Mouse (Mus musculus): Measurements from ENCODE around the gene Klf7. TPM values are rescaled to one million over a fixed set of nuclear protein-coding genes. Genes with fewer than 3 reads are reported as not detected.

Klf7 gene
- polyA plus RNA-seq, 1 experiment = 11.8 TPM

DNA sequence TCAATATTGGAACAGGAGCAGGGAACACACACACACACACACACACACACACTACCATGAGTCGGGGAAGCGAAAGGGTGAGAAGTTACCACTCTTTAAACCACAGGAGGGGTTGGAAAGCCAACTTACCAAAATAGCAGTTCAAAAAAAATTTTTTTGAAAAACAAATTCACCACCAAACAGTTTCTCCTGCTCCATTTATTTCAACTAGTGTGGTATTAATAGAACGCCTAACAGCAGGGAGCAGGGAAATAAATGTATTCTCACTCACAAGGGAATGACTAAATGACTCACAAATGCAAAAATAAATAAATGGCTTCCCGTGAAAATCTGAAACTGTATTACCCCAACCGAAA is 127.0 kb downstream of the Klf7 start:
- Histone ChIP-seq H3K4me1 (ENCODE audit: control insufficient read depth, insufficient read depth, low read length) (no peaks in the 10 kb centered on the region), H3K27ac (ENCODE audit: insufficient read depth, low read depth, low read length) (no peak overlapping the region), H3K4me3 (ENCODE audit: insufficient read depth, low read length) (no peak overlapping the region)
- TF ChIP-seq POLR2A (IDR thresholded peaks at IDR 0.05; ENCODE audit: borderline replicate concordance, low read depth, low read length) (no peak), CTCF (IDR thresholded peaks at IDR 0.05; ENCODE audit: low read depth, low read length) (no peak)

DNA sequence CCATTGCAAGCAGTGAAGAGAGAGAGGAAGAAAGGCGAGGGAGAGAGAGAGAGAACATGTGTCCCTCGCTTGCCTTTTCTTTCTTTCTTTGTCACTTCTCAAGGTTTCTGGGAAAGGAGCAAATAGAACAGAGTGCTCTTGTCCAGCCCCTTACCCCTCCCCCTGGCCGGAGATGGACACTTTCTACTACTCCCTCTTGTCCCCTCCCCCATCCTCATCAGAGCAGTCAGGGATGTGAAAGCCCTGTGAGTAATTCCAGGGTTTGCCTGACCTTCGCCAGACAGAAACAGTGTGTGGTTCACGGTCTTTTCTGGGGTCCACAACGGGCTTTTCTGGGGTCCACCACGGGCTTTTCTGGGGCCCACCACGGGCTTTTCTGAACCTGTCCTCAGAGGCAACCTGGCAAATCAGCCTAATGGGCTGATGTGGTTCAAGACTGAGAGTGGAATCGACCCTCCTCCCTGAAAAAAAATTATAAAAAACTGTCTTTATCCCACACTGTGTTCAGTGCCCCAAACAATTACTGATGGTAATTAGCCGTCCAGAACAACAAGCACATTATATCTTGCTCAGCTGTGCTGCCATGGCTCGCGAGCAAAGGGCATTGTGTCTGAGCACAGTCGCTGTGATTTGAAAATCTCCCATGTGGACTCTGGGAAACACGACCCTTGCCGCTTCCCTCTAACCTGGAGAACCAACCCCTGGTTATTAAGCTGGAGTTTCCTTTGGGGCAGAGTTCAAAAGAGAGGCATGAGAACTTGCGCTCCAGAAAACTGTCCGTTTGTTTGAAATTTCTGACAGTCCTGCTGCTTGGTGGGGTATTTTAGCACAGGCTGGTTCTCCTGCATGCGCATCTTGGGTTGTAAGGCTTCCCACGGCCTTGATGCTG is 127.6 kb downstream of the Klf7 start:
- Histone ChIP-seq H3K27ac (ENCODE audit: insufficient read depth, low read depth, low read length) (no peak overlapping the region), H3K4me3 (ENCODE audit: insufficient read depth, low read length) (no peak overlapping the region), H3K4me1 (ENCODE audit: control insufficient read depth, insufficient read depth, low read length) (no peaks in the 10 kb centered on the region)
- TF ChIP-seq CTCF (IDR thresholded peaks at IDR 0.05; ENCODE audit: low read depth, low read length) (0 out of 2 replicates have a peak, but pooled peaks have one; percentile 6), POLR2A (IDR thresholded peaks at IDR 0.05; ENCODE audit: borderline replicate concordance, low read depth, low read length) (no peak)

- Histone ChIP-seq H3K4me3 (ENCODE audit: insufficient read depth, low read length) (no peak overlapping the region), H3K27ac (ENCODE audit: insufficient read depth, low read depth, low read length) (no peak overlapping the region), H3K4me1 (ENCODE audit: control insufficient read depth, insufficient read depth, low read length) (no peaks in the 10 kb centered on the region)
- no peak for TF ChIP-seq CTCF (IDR thresholded peaks at IDR 0.05; ENCODE audit: low read depth, low read length)
- TF ChIP-seq POLR2A (IDR thresholded peaks at IDR 0.05; ENCODE audit: borderline replicate concordance, low read depth, low read length) = no peak
Measured at GRCm38 (mm10) chr1:63992506-63992905, 129.6 kb downstream of the Klf7 start.

- H3K27ac ChIP-seq (ENCODE audit: insufficient read depth, low read depth, low read length) = no peak overlapping the region
- no peak overlapping the region for H3K4me3 ChIP-seq (ENCODE audit: insufficient read depth, low read length)
- TF ChIP-seq POLR2A (IDR thresholded peaks at IDR 0.05; ENCODE audit: borderline replicate concordance, low read depth, low read length) (no peak), CTCF (IDR thresholded peaks at IDR 0.05; ENCODE audit: low read depth, low read length) (no peak)
- no peaks in the 10 kb centered on the region for H3K4me1 ChIP-seq (ENCODE audit: control insufficient read depth, insufficient read depth, low read length)
Measured at GRCm38 (mm10) chr1:63990416-63990815, 131.7 kb downstream of the Klf7 start.

DNA sequence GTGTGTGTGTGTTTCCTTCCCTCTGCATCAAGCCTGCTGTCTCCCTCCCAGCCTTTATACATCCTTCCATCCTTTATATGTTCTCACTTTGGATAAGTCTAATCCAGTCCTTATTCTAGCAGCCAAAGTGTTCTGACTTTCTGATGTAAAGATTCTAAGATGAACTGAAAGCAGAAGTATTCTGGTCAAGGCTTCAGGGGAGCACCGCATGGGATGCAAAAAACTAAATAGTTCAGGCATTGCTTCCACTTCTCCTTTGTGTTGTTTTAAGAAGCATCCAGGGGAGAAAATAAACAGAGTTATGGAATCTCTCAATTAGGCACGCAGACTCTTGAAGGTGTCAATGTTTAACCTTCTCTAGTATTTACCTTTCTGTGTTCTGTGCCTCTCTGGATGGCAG is 141.3 kb downstream of the Klf7 start:
- Histone ChIP-seq H3K4me3 (ENCODE audit: insufficient read depth, low read length) (no peak overlapping the region), H3K4me1 (ENCODE audit: control insufficient read depth, insufficient read depth, low read length) (no peaks in the 10 kb centered on the region), H3K27ac (ENCODE audit: insufficient read depth, low read depth, low read length) (no peak overlapping the region)
- TF ChIP-seq CTCF (IDR thresholded peaks at IDR 0.05; ENCODE audit: low read depth, low read length) (no peak), POLR2A (IDR thresholded peaks at IDR 0.05; ENCODE audit: borderline replicate concordance, low read depth, low read length) (no peak)

Measured in bone marrow macrophage, adult 2 months (primary cell).